Mouse (Mus musculus): Measurements from ENCODE around the gene Sh3rf1.

DNA sequence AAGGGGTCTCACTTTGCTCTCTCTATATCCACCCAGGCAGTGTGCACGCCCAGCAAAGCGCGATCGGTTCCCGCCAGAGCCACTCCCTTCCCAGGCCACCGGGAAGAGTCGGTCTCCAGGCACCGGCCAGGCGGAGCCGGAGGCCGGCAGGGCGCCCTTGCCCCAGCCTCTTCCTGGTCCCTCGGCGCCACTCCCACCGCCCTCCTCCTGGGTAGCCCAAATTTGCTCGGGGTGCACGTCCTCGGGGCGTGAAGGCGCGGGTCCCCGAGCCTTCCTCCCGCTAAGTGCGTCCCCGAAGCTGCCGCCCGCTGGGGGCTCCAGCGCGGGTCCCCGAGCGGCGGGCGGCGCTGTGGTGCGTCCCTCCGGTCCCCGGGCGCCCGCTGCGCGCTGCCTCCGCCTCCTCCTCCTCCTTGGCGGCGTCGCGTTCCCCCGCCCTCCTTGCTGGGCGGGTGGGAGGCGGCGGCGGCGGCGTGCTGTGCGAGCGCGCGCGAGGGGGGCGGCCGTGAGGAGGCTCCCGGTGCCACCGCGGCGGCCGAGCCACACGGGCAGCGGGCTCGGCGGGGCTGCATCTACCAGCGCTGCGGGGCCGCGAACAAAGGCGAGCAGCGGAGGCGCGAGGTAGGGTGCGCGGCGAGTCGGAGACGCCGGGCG, at the start of gene Sh3rf1:
- TF ChIP-seq CTCF (IDR thresholded peaks at IDR 0.05; ENCODE audit: extremely low read depth, insufficient read length, insufficient replicate concordance, low read depth, low read length): no peak
- peak; percentile 57 for TF ChIP-seq POLR2A (IDR thresholded peaks at IDR 0.05; ENCODE audit: low read depth, low read length)
